18 mouse cellular contexts compared by ENCODE assay signal in the genomic region with DNA sequence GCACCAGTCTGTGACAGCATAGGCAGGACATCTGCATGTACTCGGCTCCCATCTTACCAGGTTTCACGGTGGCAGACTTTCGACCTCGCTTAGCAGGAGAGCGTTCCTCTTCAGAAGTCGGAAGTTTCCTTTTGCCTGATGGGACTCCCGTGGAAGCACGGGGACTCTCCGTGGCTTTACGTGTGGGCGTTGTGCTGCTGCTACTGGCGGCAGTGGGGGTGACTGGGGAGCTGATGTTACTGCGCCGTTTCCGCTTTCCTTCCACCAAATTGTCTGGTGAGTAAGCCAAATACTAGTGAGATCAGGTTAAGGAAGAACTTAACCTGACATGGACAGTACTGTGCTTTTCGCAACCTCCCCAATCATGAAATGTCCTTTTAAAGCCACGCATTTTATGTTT.
"Had no signal": no experiment of that assay in that cellular context is flagged by ENCODE, and none has a peak within 500 bp of the region (broad histone marks: within the 10 kb centered on the region; RNA-seq: fewer than 3 reads in every experiment).

No protein-coding gene starts in this region.

- H3K4me3 ChIP-seq: midbrain, embryonic 10.5 days; midbrain, embryonic 12.5 days; myocyte; neural tube, embryonic 13.5 days; neural tube, embryonic 15.5 days had no signal

- H3K9me3 ChIP-seq: midbrain, embryonic 10.5 days; midbrain, embryonic 12.5 days; neural tube, embryonic 13.5 days; neural tube, embryonic 15.5 days had no signal

- H3K9ac ChIP-seq: lung, embryonic 14.5 days; midbrain, embryonic 12.5 days; neural tube, embryonic 13.5 days; neural tube, embryonic 15.5 days had no signal

- H3K4me2 ChIP-seq: lung, embryonic 14.5 days; midbrain, embryonic 12.5 days; neural tube, embryonic 13.5 days; neural tube, embryonic 15.5 days had no signal

- ATAC-seq: midbrain, embryonic 16.5 days had no signal

- H3K27me3 ChIP-seq: midbrain, embryonic 12.5 days; neural tube, embryonic 13.5 days; neural tube, embryonic 15.5 days had no signal

- DNase-seq: lung, adult 18-20 months; lung, embryonic 14.5 days; lung, postnatal 10 days; lung, postnatal 4 days; midbrain, embryonic 14.5 days; retina, postnatal 1 day; right cerebral cortex, postnatal 25 days; right cerebral cortex, postnatal 4 days; spleen, adult 18-20 months; thymus, adult 18-20 months; thymus, postnatal 14 days; thymus, postnatal 36 days had no signal

- H3K27ac ChIP-seq: midbrain, embryonic 10.5 days; midbrain, embryonic 12.5 days; neural tube, embryonic 13.5 days; neural tube, embryonic 15.5 days had no signal

- H3K4me1 ChIP-seq: midbrain, embryonic 10.5 days; midbrain, embryonic 12.5 days; neural tube, embryonic 13.5 days; neural tube, embryonic 15.5 days had no signal
